Mouse (Mus musculus): ENCODE measurements around the gene Ftsj3.

DNA sequence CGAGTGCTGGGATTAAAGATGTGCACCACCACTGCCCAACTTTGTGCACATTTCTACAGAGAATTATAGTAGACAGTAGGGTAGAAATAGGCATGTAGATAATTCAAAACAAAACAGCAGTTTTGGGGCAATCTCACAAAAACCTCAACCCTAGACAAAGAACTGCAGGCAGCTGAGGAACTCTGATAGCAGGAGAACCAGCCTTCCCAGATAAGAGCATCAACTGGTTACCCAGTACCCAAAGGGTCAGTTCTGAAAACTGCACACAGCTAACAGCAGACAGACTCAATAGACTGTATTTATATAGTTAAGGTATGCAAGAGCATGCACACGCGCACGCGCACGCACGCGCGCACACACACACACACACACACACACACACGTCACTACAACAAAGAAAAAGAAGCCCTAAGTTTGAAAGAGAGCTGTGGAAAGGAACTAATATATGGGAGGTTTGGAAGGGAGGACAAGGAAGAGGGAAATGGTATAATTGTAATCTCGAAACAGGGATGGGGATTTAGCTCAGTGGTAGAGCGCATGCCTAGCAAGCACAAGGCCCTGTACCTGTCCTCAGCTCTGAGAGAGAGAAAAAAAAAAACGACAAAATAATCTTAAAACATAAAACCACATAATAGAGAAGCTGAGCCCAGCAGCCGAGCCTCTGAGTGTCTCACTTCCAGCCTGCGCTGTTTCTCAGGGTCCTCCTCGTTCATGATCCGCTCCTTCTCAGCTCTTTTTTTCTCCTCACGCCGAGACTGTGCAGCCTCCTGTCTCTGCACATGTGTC, 54.3 kb downstream of the Ftsj3 start:
- TF ChIP-seq CTCF (IDR thresholded peaks at IDR 0.05; ENCODE audit: low read depth) = no peak
- TF ChIP-seq EP300 (IDR thresholded peaks at IDR 0.05; ENCODE audit: low read depth) = no peak

All from heart, postnatal 0 days (tissue).